Mouse (Mus musculus): Measurements from ENCODE around the gene Olfr460. TPM values are rescaled to one million over a fixed set of nuclear protein-coding genes. Genes with fewer than 3 reads are reported as not detected.
"Not testable (repeated sequence)": the region's sequence is repeated elsewhere in the genome, so short reads cannot be mapped to it uniquely, and the experiment has no call there.

Gene Olfr460
- total RNA-seq (2021): not detected
- long read RNA-seq, experiment 1: 0 reads
- long read RNA-seq, experiment 2: 0 reads

DNA sequence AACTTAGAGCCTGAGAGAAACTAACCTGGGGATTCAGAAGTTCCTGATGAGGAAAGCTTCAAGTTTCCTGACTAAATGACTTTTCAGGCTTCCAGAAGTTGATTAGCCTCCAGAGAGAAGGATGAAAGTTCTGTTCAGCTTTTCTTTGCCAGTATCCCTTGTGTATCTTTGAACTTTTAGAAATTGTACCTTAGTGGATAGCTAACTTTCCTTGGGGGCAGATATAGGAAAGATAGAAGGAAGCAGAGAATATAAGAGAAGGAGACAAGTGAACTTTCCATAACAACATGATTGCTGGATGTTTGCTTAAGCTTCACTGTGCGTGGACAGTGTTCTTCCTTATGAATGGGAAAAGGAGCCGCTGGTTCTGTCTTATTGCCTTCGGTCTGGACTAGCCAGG lies at the start of gene Olfr460:
Gene Olfr460 (plus strand): TSS at position 301 of the 400 bp plus-strand sequence.
- intact Hi-C loops (cut with DNase I; ENCODE audit: low total_unique reads): no loop called here
- no peak for DNase-seq

DNA sequence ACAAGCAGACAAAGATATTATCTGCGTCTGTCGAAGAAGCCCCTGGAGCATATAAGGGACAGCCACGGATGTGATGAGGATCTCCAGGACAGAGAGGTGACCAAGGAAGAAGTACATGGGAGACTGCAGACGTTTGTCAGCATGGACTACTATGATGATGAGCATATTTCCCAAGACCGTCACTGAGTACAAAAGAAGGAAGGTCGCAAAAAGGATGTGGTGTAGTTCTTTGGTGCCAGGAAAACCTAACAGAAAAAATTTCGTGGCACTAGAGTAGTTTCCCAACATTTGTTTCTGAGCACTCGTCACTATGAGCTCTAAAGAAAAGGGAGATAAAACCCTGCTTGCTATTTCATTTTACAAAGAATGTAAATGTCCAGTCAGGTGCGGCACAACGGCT lies 24.6 kb upstream of the Olfr460 start:
- intact Hi-C loops (cut with DNase I; ENCODE audit: low total_unique reads): no loop called here
- DNase-seq: no peak

DNA sequence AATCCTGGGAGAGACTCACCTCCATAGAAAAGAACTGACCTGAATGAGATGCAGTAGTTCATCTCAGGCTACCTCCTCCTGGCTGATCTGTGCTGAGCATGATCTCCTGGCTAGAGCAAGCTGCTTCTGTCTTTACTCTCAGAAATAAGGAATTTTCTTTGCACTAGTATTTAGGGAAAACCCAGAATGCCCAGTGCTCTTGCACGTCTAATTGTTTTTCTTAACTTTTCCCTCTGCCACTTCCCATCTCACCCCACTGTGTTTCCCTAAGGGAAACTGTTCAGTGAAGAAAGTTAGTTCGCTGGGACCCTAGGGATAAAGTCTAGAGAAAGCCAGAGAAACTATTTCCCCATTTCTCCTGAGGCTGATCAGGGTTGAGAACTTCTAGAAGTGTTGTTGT lies 14.3 kb upstream of the Olfr460 start, which contains the start of gene Olfr461:
Gene Olfr461 (minus strand): TSS at position 101 of the 400 bp plus-strand sequence.
- intact Hi-C loops (cut with DNase I; ENCODE audit: low total_unique reads): no loop called here

DNA sequence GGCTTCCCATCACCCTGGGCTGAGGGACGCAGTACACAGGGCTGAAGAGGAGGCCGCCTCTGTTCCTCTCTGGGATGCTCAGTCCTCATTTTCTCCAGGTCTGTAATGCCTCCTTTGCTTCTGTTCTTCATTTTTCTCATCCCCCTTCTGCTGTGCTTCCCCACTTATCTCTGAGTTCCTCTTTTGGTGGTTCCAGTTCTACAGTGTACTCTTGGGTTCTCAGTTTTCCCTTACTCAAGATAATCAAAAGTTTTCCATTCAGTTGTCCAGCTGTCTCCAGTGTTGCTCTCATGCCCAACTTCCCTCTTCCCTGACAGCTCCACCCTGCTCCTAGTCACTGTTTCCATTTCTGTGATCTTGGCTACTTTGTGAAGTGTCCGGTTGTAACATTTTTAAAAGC lies 4.3 kb downstream of the Olfr460 start:
- intact Hi-C loops (cut with DNase I; ENCODE audit: low total_unique reads): no loop called here
- no peak for DNase-seq

More for the DNA sequence above, 14.3 kb upstream of the Olfr460 start, which contains the start of gene Olfr461:
- DNase-seq: no peak

DNA sequence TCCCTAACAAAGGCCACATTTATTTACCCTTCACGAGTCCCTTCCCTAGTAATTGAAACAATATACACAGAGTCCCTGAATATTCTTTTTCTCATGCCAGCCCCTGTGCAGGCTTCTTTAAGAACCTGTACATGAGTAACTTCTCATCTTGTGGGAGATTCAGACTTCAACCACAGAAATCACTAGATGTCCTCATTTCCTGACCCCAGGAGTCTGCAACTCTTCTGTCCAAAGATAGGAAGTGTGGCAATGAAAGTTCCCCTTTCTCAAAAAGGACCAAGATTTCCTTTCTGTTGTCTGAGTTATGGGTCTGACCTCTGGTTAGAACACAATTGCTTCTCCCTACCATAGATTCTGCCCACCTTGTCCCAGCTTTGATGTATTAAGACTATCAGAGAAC lies 7.0 kb downstream of the Olfr460 start:
- DNase-seq: no peak
- intact Hi-C loops (cut with DNase I; ENCODE audit: low total_unique reads): no loop called here

DNA sequence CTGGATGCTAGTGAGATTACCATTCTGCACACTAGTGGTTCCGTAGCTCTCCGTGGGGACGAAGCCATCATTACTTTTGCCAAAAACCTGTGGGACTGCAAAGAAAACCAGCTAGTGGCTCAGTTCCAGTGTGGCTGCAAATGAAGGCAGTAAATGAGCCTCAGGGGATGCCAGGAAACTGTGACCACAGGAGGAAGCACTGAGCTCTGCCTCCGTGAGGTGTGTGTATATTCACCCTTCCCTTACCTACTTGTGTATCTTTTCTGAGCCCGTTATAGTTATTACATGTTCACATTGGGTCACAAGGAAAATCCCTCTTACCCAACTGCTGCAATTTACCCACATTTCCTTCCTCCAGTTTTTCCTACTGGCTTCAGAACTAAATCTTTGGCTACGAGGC lies 15.0 kb downstream of the Olfr460 start:
- intact Hi-C loops (cut with DNase I; ENCODE audit: low total_unique reads): no loop called here
- DNase-seq: no peak

DNA sequence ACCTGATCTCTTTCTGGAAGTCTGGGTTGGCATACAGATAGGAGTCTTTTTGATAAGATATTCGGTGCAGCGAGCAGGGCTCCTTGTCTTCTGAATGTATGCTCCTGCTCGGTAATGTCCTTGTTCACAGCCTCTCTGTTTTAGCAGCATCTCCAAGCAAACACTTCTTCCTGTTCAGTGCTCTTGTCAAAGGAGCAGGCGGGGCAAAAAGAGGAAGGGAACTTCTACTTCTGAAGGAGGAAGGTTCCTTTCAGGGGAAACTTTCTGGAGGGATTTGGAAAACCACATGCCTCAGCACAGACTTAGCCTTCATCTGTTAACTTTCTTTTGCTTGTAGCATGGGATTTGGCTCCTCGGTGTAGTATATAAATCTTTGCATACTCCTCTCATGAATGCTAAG lies 16.4 kb downstream of the Olfr460 start, which contains the start of gene Clec5a:
Gene Clec5a (minus strand): TSS at position 177 of the 400 bp plus-strand sequence.
- no peak for DNase-seq

DNA sequence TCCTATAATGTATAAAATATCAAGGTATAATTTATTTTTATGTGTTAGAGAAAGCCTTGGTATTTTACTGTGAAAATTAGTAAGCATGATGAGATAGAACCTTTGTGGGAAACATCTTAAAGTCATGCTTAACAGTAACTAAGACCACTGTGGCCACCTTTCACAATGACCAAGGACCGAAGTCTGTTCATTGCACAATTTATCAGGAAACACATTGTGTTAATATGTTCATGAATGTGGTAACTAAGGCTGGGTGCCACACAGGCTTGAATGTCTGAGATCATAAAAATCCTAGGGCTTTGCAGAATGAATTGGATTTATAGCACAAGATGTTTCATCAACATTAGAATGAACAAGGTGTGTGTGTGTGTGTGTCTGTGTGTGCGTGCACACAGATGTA lies 19.1 kb downstream of the Olfr460 start:
- intact Hi-C loops (cut with DNase I; ENCODE audit: low total_unique reads): no loop called here
- no peak for DNase-seq

More for the DNA sequence above, 16.4 kb downstream of the Olfr460 start, which contains the start of gene Clec5a:
- intact Hi-C loops (cut with DNase I; ENCODE audit: low total_unique reads): no loop called here

DNA sequence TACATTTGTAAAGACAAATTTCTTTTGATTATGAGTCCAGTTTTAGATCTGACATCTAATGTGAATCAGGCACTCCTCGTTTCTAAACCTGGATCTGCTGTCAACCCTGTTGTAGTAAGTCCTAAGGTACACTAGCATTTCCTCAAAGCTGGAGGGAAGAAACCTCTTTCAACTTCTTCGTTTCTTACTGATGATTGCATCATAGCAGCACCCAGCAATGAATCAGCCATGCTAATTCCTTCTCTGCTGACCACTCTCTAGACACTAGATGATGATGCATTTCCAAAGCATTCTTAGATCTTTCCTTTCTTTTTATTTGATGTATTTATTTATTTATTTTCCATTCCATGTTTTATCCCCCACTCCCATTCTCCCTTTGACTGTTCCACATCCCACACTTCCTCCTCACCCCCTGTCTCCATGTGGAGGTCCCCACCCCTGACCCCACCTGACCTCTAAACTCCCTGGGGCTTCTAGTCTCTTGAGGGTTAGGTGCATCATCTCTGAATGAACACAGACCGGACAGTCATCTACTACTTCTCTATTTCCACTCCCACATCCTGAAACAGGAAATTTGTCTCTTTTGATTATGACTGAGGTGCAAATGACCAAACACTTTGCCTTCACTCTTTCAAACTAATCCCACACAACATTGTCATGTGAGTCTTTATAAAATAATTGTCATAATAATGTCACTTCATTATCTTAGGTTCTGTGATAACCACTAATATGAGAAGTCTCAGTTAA lies 25.7 kb downstream of the Olfr460 start:
- intact Hi-C loops (cut with DNase I; ENCODE audit: low total_unique reads): no loop called here

DNA sequence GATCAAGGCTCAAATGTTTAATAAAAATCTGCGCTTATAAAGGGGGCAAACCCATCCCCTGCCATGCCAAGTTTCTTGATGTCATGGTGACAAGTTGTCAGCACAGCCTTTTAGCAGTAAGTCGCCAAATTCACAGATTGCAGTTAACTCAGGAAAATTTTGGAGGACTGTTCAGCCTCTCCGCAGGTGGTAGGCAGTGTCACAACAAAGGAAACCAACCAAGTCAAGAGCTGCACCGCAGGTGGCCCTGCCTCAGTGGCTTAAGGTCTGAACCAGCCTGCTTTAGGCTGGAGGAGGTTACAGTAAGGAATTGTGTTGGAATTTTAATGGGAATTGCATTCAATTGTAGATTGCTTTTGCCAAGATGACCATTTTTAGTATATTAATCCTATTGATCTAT lies 29.3 kb downstream of the Olfr460 start:
- intact Hi-C loops (cut with DNase I; ENCODE audit: low total_unique reads); DNase-seq: not testable (repeated sequence)

More for the DNA sequence above, 25.7 kb downstream of the Olfr460 start:
- no peak for DNase-seq

DNA sequence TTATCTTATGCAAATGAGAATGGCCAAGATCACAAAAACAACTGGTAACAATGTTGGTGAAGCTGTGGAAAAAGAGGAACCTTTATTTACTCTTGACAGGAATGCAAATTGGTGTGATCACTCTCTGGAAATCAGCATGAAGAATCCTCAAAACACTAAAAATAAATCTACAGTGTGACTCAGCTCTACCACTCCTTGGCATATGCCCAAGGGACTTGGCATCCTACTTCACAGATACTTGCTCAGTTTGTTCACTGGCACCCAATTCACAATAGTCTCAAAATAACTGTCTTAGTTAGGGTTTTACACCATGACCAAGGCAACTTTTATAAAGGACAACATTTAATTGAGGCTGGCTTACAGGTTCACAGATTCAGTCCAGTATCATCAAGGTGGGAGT lies 38.1 kb downstream of the Olfr460 start:
- no peak for DNase-seq

DNA sequence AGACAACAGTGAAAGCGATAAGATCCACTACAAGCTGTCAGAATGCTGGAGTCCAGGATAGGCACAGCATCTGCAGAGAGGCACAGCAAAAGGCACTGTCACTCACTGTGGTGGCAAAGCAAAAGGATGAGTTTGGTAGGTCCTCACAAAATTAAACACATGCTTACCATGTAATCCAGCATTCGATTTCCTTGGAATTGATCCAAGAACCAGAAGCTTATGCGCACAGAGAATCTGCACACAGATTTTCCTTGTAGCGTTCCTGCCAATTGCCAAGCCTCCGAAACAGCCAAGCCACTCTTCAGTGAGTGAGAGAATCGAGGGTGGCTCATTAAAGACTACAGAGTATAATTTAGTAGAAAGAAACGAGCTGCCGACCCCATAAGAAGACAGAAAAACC lies 41.0 kb downstream of the Olfr460 start:
- intact Hi-C loops (cut with DNase I; ENCODE audit: low total_unique reads): no loop called here
- DNase-seq: no peak

More for the DNA sequence above, 38.1 kb downstream of the Olfr460 start:
- intact Hi-C loops (cut with DNase I; ENCODE audit: low total_unique reads): no loop called here

DNA sequence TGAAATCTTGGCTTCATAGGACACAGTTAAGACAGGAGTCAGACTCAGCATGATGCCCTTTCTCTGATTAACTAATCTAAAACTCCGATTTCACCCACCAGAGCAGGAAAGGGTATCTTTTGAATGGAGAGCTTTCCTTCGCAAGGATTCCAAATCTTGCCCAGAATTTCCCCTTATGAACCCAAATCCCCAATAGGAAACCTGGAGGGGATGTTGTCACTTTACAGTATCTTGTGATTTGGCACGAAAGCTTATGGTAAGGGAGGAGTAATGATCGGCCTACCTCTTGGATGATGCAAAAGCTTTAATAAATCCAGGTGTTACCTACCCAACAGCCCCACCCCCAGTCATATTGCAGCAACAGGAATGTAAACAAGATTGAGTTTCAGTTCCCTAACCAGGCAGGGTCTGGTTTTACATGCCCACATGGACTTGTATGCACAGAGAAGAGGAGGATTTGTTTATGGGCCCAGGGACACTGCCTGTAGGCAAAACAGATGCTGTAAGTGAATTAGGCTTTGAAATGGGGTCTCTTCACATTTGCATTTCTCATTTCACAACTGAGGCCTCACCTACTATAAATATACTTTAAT lies 44.1 kb downstream of the Olfr460 start, which contains the start of gene Tas2r138:
Gene Tas2r138 (minus strand): TSS at position 51 of the 593 bp plus-strand sequence.
- intact Hi-C loops (cut with DNase I; ENCODE audit: low total_unique reads): no loop called here
- no peak for DNase-seq

DNA sequence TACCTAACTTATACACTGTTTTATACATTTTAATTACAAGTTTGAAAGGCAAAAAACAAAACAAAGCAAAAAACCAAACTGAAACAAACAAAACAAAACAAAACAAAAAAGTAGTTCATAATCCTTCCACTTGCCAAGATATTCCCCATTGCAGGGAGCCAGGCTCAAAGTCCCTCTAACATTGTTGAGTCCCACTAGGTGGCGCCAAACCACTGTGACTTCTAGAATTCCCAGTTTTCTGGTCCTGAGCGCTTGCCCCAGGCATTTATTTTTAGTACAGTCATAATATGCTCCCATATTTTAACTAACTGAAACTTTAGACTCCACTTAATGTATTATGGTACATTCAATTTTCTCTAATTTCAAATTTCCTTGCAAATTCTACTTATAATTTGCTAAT lies 48.7 kb downstream of the Olfr460 start:
- intact Hi-C loops (cut with DNase I; ENCODE audit: low total_unique reads): loop anchor here (5.0 kb wide), 1 partner anchor 69 kb away; no protein-coding TSS in a partner anchor

More for the DNA sequence above, 48.7 kb downstream of the Olfr460 start:
- DNase-seq: peak; percentile 40

Other genes starting within 250 kb of the Olfr460 start
- gene Agk, start 244.3 kb upstream of the Olfr460 start, total RNA-seq (2021): 10 to 100 TPM; 10.2 to 10.3 TPM
- gene E330009J07Rik, start 133.4 kb upstream of the Olfr460 start, total RNA-seq (2021): 1 to 10 TPM; 1.8 to 2.0 TPM
- gene Wee2, start 130.4 kb upstream of the Olfr460 start, total RNA-seq (2021): not detected
- 10 to 100 TPM; 26.4 to 28.9 TPM for gene Ssbp1, start 98.1 kb upstream of the Olfr460 start, total RNA-seq (2021)
- not detected for gene Tas2r137, start 78.3 kb upstream of the Olfr460 start, total RNA-seq (2021)
- gene Tas2r108, start 76.0 kb upstream of the Olfr460 start, total RNA-seq (2021): not detected
- gene Prss37, start 50.0 kb upstream of the Olfr460 start, total RNA-seq (2021): not detected
- not detected for gene Olfr461, start 14.4 kb upstream of the Olfr460 start, total RNA-seq (2021)
- gene Clec5a, start 16.3 kb downstream of the Olfr460 start, total RNA-seq (2021): under 1 TPM; 0.42 to 0.43 TPM
- not detected for gene Tas2r138, start 43.8 kb downstream of the Olfr460 start, total RNA-seq (2021)
- under 1 TPM; 0.47 to 0.49 TPM for gene Mgam, start 59.3 kb downstream of the Olfr460 start, total RNA-seq (2021)